Mouse (Mus musculus): ENCODE data around the gene Abhd16b. TPM values are rescaled to one million over a fixed set of nuclear protein-coding genes. Genes with fewer than 3 reads are reported as not detected.

Abhd16b gene
- polyA plus RNA-seq, 1 experiment from 2014 or later: 0.14 TPM

GRCm38 (mm10) chr2:181459673-181460621 is 33.1 kb upstream of the Abhd16b start:
- no peaks in the 10 kb centered on the region; the same call in 1 of the 2 replicates for H3K27me3 ChIP-seq (replicated peaks; ENCODE audit: control insufficient read depth, insufficient read depth, low read length)
- DNase-seq (ENCODE audit: low spot score): peak; percentile 85
- H3K4me3 ChIP-seq (ENCODE audit: low read depth, low read length): peak overlapping the region; percentile 72
- no peaks in the 10 kb centered on the region for H3K9me3 ChIP-seq (ENCODE audit: control insufficient read depth, low read length)
- peak overlapping the region; percentile 56 for H3K9ac ChIP-seq (ENCODE audit: low read length)
- H3K4me2 ChIP-seq (ENCODE audit: low read length): peak overlapping the region; percentile 84
- no peaks in the 10 kb centered on the region for H3K36me3 ChIP-seq (ENCODE audit: control insufficient read depth, insufficient read depth, low read length)
- WGBS: under 1% methylated on average over 71 of the region's 71 CpGs
- peak; percentile 59 for ATAC-seq (replicated peaks; ENCODE audit: low FRiP score, low TSS enrichment, low read depth)
- peak overlapping the region; percentile 49; the same call in 1 of the 2 replicates for H3K27ac ChIP-seq (ENCODE audit: low read depth)
- peaks cover 11% of the 10 kb centered on the region for H3K4me1 ChIP-seq (replicated peaks; ENCODE audit: control insufficient read depth, insufficient read depth, low read length)

- 85% methylated on average over 1 of the region's 1 CpGs for WGBS
- DNase-seq (ENCODE audit: low spot score) (no peak), ATAC-seq (replicated peaks; ENCODE audit: low FRiP score, low TSS enrichment, low read depth) (no peak)
- Histone ChIP-seq H3K4me3 (ENCODE audit: low read depth, low read length) (no peak overlapping the region), H3K27ac (ENCODE audit: low read depth) (no peak overlapping the region), H3K36me3 (ENCODE audit: control insufficient read depth, insufficient read depth, low read length) (no peaks in the 10 kb centered on the region), H3K27me3 (replicated peaks; ENCODE audit: control insufficient read depth, insufficient read depth, low read length) (no peaks in the 10 kb centered on the region; the same call in 1 of the 2 replicates), H3K4me1 (replicated peaks; ENCODE audit: control insufficient read depth, insufficient read depth, low read length) (peaks cover 9% of the 10 kb centered on the region), H3K9me3 (ENCODE audit: control insufficient read depth, low read length) (no peaks in the 10 kb centered on the region), H3K4me2 (ENCODE audit: low read length) (no peak overlapping the region), H3K9ac (ENCODE audit: low read length) (no peak overlapping the region)
These were observed 31.4 kb upstream of the Abhd16b start for GRCm38 (mm10) chr2:181461536-181462100.

- Histone ChIP-seq H3K9ac (ENCODE audit: low read length) (no peak overlapping the region), H3K4me1 (replicated peaks; ENCODE audit: control insufficient read depth, insufficient read depth, low read length) (peaks cover 9% of the 10 kb centered on the region), H3K4me3 (ENCODE audit: low read depth, low read length) (no peak overlapping the region), H3K27me3 (replicated peaks; ENCODE audit: control insufficient read depth, insufficient read depth, low read length) (no peaks in the 10 kb centered on the region; the same call in 1 of the 2 replicates), H3K27ac (ENCODE audit: low read depth) (no peak overlapping the region), H3K9me3 (ENCODE audit: control insufficient read depth, low read length) (no peaks in the 10 kb centered on the region), H3K36me3 (ENCODE audit: control insufficient read depth, insufficient read depth, low read length) (no peaks in the 10 kb centered on the region), H3K4me2 (ENCODE audit: low read length) (no peak overlapping the region)
- ATAC-seq (replicated peaks; ENCODE audit: low FRiP score, low TSS enrichment, low read depth) (no peak), DNase-seq (ENCODE audit: low spot score) (no peak)
- 89% methylated on average over 1 of the region's 1 CpGs for WGBS
These were observed 30.4 kb upstream of the Abhd16b start for GRCm38 (mm10) chr2:181462604-181463003.

- H3K4me2 ChIP-seq (ENCODE audit: low read length): no peak overlapping the region
- peaks cover 9% of the 10 kb centered on the region for H3K4me1 ChIP-seq (replicated peaks; ENCODE audit: control insufficient read depth, insufficient read depth, low read length)
- H3K36me3 ChIP-seq (ENCODE audit: control insufficient read depth, insufficient read depth, low read length): no peaks in the 10 kb centered on the region
- H3K27me3 ChIP-seq (replicated peaks; ENCODE audit: control insufficient read depth, insufficient read depth, low read length): no peaks in the 10 kb centered on the region
- 33% methylated on average over 7 of the region's 7 CpGs for whole genome bisulfite sequencing
- DNase-seq (ENCODE audit: low spot score) (peak; percentile 55), ATAC-seq (replicated peaks; ENCODE audit: low FRiP score, low TSS enrichment, low read depth) (no peak)
- H3K9ac ChIP-seq (ENCODE audit: low read length): no peak overlapping the region
- H3K9me3 ChIP-seq (ENCODE audit: control insufficient read depth, low read length): no peaks in the 10 kb centered on the region
- H3K27ac ChIP-seq (ENCODE audit: low read depth): no peak overlapping the region
- H3K4me3 ChIP-seq (ENCODE audit: low read depth, low read length): no peak overlapping the region
These were observed 29.8 kb upstream of the Abhd16b start for GRCm38 (mm10) chr2:181463008-181463738.

GRCm38 (mm10) chr2:181465423-181465822 is 27.6 kb upstream of the Abhd16b start:
- H3K27me3 ChIP-seq (replicated peaks; ENCODE audit: control insufficient read depth, insufficient read depth, low read length): no peaks in the 10 kb centered on the region
- H3K9me3 ChIP-seq (ENCODE audit: control insufficient read depth, low read length): no peaks in the 10 kb centered on the region
- 65% methylated on average over 3 of the region's 3 CpGs for WGBS
- H3K4me1 ChIP-seq (replicated peaks; ENCODE audit: control insufficient read depth, insufficient read depth, low read length): peaks cover 6% of the 10 kb centered on the region
- no peak overlapping the region for H3K4me2 ChIP-seq (ENCODE audit: low read length)
- DNase-seq (ENCODE audit: low spot score) (no peak), ATAC-seq (replicated peaks; ENCODE audit: low FRiP score, low TSS enrichment, low read depth) (no peak)
- no peak overlapping the region for H3K27ac ChIP-seq (ENCODE audit: low read depth)
- no peak overlapping the region for H3K9ac ChIP-seq (ENCODE audit: low read length)
- no peaks in the 10 kb centered on the region for H3K36me3 ChIP-seq (ENCODE audit: control insufficient read depth, insufficient read depth, low read length)
- no peak overlapping the region for H3K4me3 ChIP-seq (ENCODE audit: low read depth, low read length)

GRCm38 (mm10) chr2:181470285-181470684 is 22.7 kb upstream of the Abhd16b start:
- H3K27me3 ChIP-seq (replicated peaks; ENCODE audit: control insufficient read depth, insufficient read depth, low read length): no peaks in the 10 kb centered on the region
- H3K4me3 ChIP-seq (ENCODE audit: low read depth, low read length): no peak overlapping the region
- H3K9me3 ChIP-seq (ENCODE audit: control insufficient read depth, low read length): no peaks in the 10 kb centered on the region
- H3K9ac ChIP-seq (ENCODE audit: low read length): no peak overlapping the region
- no peak overlapping the region for H3K4me2 ChIP-seq (ENCODE audit: low read length)
- no peak for DNase-seq (ENCODE audit: low spot score)
- no peak overlapping the region for H3K27ac ChIP-seq (ENCODE audit: low read depth)
- WGBS: 60% methylated on average over 2 of the region's 2 CpGs
- H3K4me1 ChIP-seq (replicated peaks; ENCODE audit: control insufficient read depth, insufficient read depth, low read length): no peaks in the 10 kb centered on the region; the same call in 1 of the 2 replicates
- ATAC-seq (replicated peaks; ENCODE audit: low FRiP score, low TSS enrichment, low read depth): no peak
- H3K36me3 ChIP-seq (ENCODE audit: control insufficient read depth, insufficient read depth, low read length): no peaks in the 10 kb centered on the region

GRCm38 (mm10) chr2:181471246-181471645 is 21.8 kb upstream of the Abhd16b start:
- H3K27ac ChIP-seq (ENCODE audit: low read depth): no peak overlapping the region
- DNase-seq (ENCODE audit: low spot score): no peak

GRCm38 (mm10) chr2:181472256-181472827 is 20.7 kb upstream of the Abhd16b start:
- no peaks in the 10 kb centered on the region for H3K9me3 ChIP-seq (ENCODE audit: control insufficient read depth, low read length)
- DNase-seq (ENCODE audit: low spot score) (no peak), ATAC-seq (replicated peaks; ENCODE audit: low FRiP score, low TSS enrichment, low read depth) (no peak)
- no peak overlapping the region for H3K4me2 ChIP-seq (ENCODE audit: low read length)
- H3K27me3 ChIP-seq (replicated peaks; ENCODE audit: control insufficient read depth, insufficient read depth, low read length): no peaks in the 10 kb centered on the region
- H3K4me3 ChIP-seq (ENCODE audit: low read depth, low read length): no peak overlapping the region
- H3K27ac ChIP-seq (ENCODE audit: low read depth): no peak overlapping the region
- H3K9ac ChIP-seq (ENCODE audit: low read length): no peak overlapping the region
- no peaks in the 10 kb centered on the region; the same call in 1 of the 2 replicates for H3K4me1 ChIP-seq (replicated peaks; ENCODE audit: control insufficient read depth, insufficient read depth, low read length)
- H3K36me3 ChIP-seq (ENCODE audit: control insufficient read depth, insufficient read depth, low read length): no peaks in the 10 kb centered on the region
- WGBS: 77% methylated on average over 1 of the region's 1 CpGs

More at GRCm38 (mm10) chr2:181471246-181471645, 21.8 kb upstream of the Abhd16b start:
- Histone ChIP-seq H3K9ac (ENCODE audit: low read length) (no peak overlapping the region), H3K36me3 (ENCODE audit: control insufficient read depth, insufficient read depth, low read length) (no peaks in the 10 kb centered on the region), H3K27me3 (replicated peaks; ENCODE audit: control insufficient read depth, insufficient read depth, low read length) (no peaks in the 10 kb centered on the region), H3K4me1 (replicated peaks; ENCODE audit: control insufficient read depth, insufficient read depth, low read length) (no peaks in the 10 kb centered on the region; the same call in 1 of the 2 replicates), H3K4me2 (ENCODE audit: low read length) (no peak overlapping the region), H3K9me3 (ENCODE audit: control insufficient read depth, low read length) (no peaks in the 10 kb centered on the region), H3K4me3 (ENCODE audit: low read depth, low read length) (no peak overlapping the region)
- no peak for ATAC-seq (replicated peaks; ENCODE audit: low FRiP score, low TSS enrichment, low read depth)
- WGBS: 60% methylated on average over 5 of the region's 5 CpGs

Measured in intestine, embryonic 14.5 days (tissue).